Mouse (Mus musculus): ENCODE results near the gene Cnot8.

DNA sequence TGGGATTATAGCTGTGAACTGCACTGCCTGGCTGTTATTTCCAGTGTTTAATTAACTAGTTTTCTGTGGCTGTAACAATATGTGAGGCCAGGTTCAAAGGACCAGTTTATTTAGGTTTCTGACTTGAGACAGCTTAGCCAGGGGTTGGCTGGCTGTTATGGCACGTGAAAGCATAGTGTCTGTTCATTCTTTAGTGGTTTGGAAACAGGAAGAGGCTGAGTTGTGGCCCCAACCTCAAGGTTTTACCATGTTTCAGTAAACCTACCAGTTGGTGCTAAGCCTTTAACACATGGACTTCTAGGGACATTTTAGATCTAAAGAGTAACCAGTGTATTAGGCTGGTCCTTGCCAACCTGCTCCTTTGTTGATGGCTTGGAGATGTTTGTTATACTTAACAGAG, 12.6 kb downstream of the Cnot8 start:
- TF ChIP-seq CTCF (IDR thresholded peaks at IDR 0.05; ENCODE audit: extremely low read depth, insufficient read depth, low read length), result no peak
- no peak for TF ChIP-seq POLR2A (IDR thresholded peaks at IDR 0.05; ENCODE audit: extremely low read depth, insufficient read depth, low read length)
